Comparison of ENCODE assay signal across 15 mouse cellular contexts in the genomic region with DNA sequence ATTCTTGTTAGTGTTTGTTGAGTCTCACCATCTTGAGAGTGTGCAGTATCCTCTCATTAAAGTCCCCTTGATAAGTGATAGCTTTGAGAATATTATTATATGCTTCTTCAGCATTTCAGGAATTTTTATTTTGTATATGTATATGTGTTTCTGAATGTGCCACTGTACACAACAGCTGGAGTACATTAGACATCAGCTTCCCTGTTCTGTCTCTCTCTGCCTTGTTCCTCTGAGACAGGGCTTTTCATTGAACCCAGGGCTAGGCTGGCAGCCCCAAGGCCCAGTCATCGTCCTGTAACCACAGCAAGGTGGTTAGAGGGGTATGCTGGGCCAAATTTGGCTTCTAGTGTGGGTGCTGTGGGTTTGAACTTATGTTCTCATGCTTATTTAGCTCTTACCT.
"Had no signal": no experiment of that assay in that cellular context is flagged by ENCODE, and none has a peak within 500 bp of the region (broad histone marks: within the 10 kb centered on the region; RNA-seq: fewer than 3 reads in every experiment).

No protein-coding gene starts in this region.

- DNase-seq: retina, postnatal 1 day; right cerebral cortex, adult 18-20 months; right cerebral cortex, postnatal 14 days; right cerebral cortex, postnatal 25 days; right cerebral cortex, postnatal 4 days; spleen, adult 18-20 months; thymus, adult 18-20 months; thymus, adult 2 months; thymus, postnatal 14 days; thymus, postnatal 25 days; thymus, postnatal 36 days; thymus, postnatal 4 days had no signal

- H3K36me3 ChIP-seq: neural tube, embryonic 15.5 days; stomach, embryonic 15.5 days had no signal

- H3K27me3 ChIP-seq: neural tube, embryonic 15.5 days; stomach, embryonic 15.5 days had no signal

- H3K4me1 ChIP-seq: neural tube, embryonic 15.5 days; stomach, embryonic 15.5 days had no signal

- H3K9me3 ChIP-seq: neural tube, embryonic 15.5 days; stomach, embryonic 15.5 days had no signal

- H3K9ac ChIP-seq: neural tube, embryonic 15.5 days; stomach, embryonic 15.5 days had no signal

- H3K4me3 ChIP-seq: neural tube, embryonic 15.5 days; stomach, embryonic 15.5 days had no signal

- H3K4me2 ChIP-seq: neural tube, embryonic 15.5 days; stomach, embryonic 15.5 days had no signal

- H3K27ac ChIP-seq: neural tube, embryonic 15.5 days; stomach, embryonic 15.5 days; stomach, postnatal 0 days had no signal
